Mouse (Mus musculus): Measurements from ENCODE around the gene Klra6.
"Not testable (repeated sequence)": the region's sequence is repeated elsewhere in the genome, so short reads cannot be mapped to it uniquely, and the experiment has no call there.

Klra6 gene

GRCm38 (mm10) chr6:130026854-130027253, at the start of gene Klra6:
TSS of gene Klra6 (minus strand) at chr6:130026954.
- H3K27me3 ChIP-seq (ENCODE audit: insufficient read depth, low read length) = no peaks in the 10 kb centered on the region
- no peaks in the 10 kb centered on the region for H3K4me1 ChIP-seq (replicated peaks; ENCODE audit: low read depth, low read length)
- no peaks in the 10 kb centered on the region for H3K36me3 ChIP-seq (ENCODE audit: insufficient read depth, low read length)
- no peak for TF ChIP-seq CTCF (conservative IDR thresholded peaks at IDR 0.05; ENCODE audit: low read length)
- TF ChIP-seq NANOG (IDR thresholded peaks at IDR 0.05; ENCODE audit: borderline replicate concordance, low read length) = no peak
- no peak for TF ChIP-seq POU5F1 (IDR thresholded peaks at IDR 0.05; ENCODE audit: borderline replicate concordance, low read length)
- H3K9me3 ChIP-seq (ENCODE audit: low read length) = no peaks in the 10 kb centered on the region
- H3K4me3 ChIP-seq (replicated peaks; ENCODE audit: low read length) = no peak within 1 kb of the TSS

GRCm38 (mm10) chr6:130067171-130067570, 40.4 kb upstream of the Klra6 start, which contains the start of gene Klra4:
TSS of gene Klra4 (minus strand) at chr6:130067271.
- H3K36me3 ChIP-seq (ENCODE audit: insufficient read depth, low read length); H3K4me3 ChIP-seq (replicated peaks; ENCODE audit: low read length); H3K9me3 ChIP-seq (ENCODE audit: low read length); H3K27me3 ChIP-seq (ENCODE audit: insufficient read depth, low read length); H3K4me1 ChIP-seq (replicated peaks; ENCODE audit: low read depth, low read length): not testable (repeated sequence)

GRCm38 (mm10) chr6:130065196-130065595, 38.4 kb upstream of the Klra6 start:
- no peak for TF ChIP-seq CTCF (conservative IDR thresholded peaks at IDR 0.05; ENCODE audit: low read length)
- TF ChIP-seq POU5F1 (IDR thresholded peaks at IDR 0.05; ENCODE audit: borderline replicate concordance, low read length) = no peak
- no peak for TF ChIP-seq NANOG (IDR thresholded peaks at IDR 0.05; ENCODE audit: borderline replicate concordance, low read length)
- Histone ChIP-seq H3K27me3 (ENCODE audit: insufficient read depth, low read length) (no peaks in the 10 kb centered on the region), H3K9me3 (ENCODE audit: low read length) (no peaks in the 10 kb centered on the region), H3K36me3 (ENCODE audit: insufficient read depth, low read length) (no peaks in the 10 kb centered on the region), H3K4me3 (replicated peaks; ENCODE audit: low read length) (no peak overlapping the region), H3K4me1 (replicated peaks; ENCODE audit: low read depth, low read length) (no peaks in the 10 kb centered on the region)

- H3K36me3 ChIP-seq (ENCODE audit: insufficient read depth, low read length); H3K27me3 ChIP-seq (ENCODE audit: insufficient read depth, low read length); H3K4me1 ChIP-seq (replicated peaks; ENCODE audit: low read depth, low read length); H3K4me3 ChIP-seq (replicated peaks; ENCODE audit: low read length); H3K9me3 ChIP-seq (ENCODE audit: low read length): not testable (repeated sequence)
Measured at GRCm38 (mm10) chr6:130035146-130035545, 8.4 kb upstream of the Klra6 start.

- H3K9me3 ChIP-seq (ENCODE audit: low read length); H3K4me3 ChIP-seq (replicated peaks; ENCODE audit: low read length); H3K36me3 ChIP-seq (ENCODE audit: insufficient read depth, low read length); H3K4me1 ChIP-seq (replicated peaks; ENCODE audit: low read depth, low read length); H3K27me3 ChIP-seq (ENCODE audit: insufficient read depth, low read length): not testable (repeated sequence)
Measured at GRCm38 (mm10) chr6:130031493-130032089, 4.8 kb upstream of the Klra6 start.
